Mouse (Mus musculus) brain, embryonic 14.5 days (tissue): Measurements from ENCODE around the gene Med25.

Experiments used
- CTCF ChIP-seq: fragments of 200-500 bp; IDR thresholded peaks from 2 replicates; pipeline ENCODE4 v1.5.1; 2012; ENCODE audit warnings: inconsistent platforms, mild to moderate bottlenecking, moderate library complexity, borderline replicate concordance; ENCODE audit not compliant: insufficient read depth, insufficient read length; ENCODE audit errors: extremely low read depth
- POLR2A ChIP-seq: fragments of 200-500 bp; IDR thresholded peaks from 2 replicates; pipeline ENCODE4 v1.6.1; 2012; ENCODE audit warnings: mild to moderate bottlenecking, inconsistent platforms, borderline replicate concordance; ENCODE audit not compliant: poor library complexity, insufficient read depth, insufficient read length, severe bottlenecking; ENCODE audit errors: extremely low read depth

- TF ChIP-seq POLR2A (no peak), CTCF (no peak)
Measured at GRCm38 (mm10) chr7:44893197-44893596, 685 bp upstream of the Med25 start.
